Mouse (Mus musculus): ENCODE results near the gene Polr3c. TPM values are rescaled to one million over a fixed set of nuclear protein-coding genes. Genes with fewer than 3 reads are reported as not detected.
A peak's percentile ranks its signal among the peaks of the same experiment; 100 is the strongest.

Gene Polr3c
- polyA plus RNA-seq, 1 experiment from 2014 or later = 38.1 TPM

DNA sequence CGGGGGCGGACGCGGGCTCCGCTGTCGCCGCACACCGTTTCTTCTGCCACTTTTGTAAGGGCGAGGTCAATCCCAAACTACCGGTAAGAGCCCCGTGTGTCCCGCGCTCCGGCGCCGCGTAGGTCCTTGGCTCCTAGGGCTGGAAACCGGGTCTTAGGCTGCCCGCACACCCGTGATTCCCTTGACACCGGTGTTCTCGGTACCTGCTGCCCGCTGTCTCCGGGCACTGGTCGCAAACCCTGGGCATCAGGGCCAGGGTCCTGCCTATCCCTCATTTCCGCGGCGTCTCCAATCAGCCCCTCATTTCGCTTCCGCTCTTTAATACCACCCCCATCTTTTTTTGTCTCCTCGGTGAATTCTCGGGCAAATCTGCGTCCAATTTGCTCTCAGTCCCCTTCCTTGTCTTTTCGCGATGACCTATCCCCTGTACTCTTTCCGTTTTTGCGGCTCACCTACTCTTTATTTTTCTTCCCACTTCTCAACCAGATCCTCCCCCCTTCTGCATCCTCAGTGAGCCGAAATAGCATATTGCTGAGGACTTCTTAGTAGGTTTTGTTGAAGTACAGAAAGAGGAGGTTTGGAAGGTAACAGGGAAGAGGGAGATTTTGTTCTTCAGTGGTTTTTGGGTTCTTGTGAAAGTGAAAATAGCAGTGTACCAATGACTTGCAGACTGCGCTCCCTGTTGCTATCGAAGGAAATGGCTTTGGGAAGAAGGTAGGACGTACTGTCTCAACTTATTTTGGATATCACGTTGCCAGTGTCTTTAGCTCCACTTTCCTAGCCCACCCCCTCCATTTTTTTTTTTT, 603 bp upstream of the Polr3c start:
- no peaks in the 10 kb centered on the region for H3K27me3 ChIP-seq (ENCODE audit: control insufficient read depth, insufficient read depth, low read length)
- H3K27ac ChIP-seq (ENCODE audit: low read depth, low read length) = peak overlapping the region; percentile 31
- peak overlapping the region; percentile 62 for H3K9ac ChIP-seq (ENCODE audit: low read depth, low read length)
- H3K4me1 ChIP-seq (replicated peaks; ENCODE audit: control insufficient read depth, insufficient read depth, low read length) = no peaks in the 10 kb centered on the region
- H3K9me3 ChIP-seq (ENCODE audit: control insufficient read depth, low read length) = no peaks in the 10 kb centered on the region
- H3K4me2 ChIP-seq (replicated peaks; ENCODE audit: low read depth, low read length) = peak overlapping the region; percentile 67
- DNase-seq (ENCODE audit: low spot score) (no peak), ATAC-seq (ENCODE audit: low FRiP score) (peak; percentile 69)
- peak overlapping the region; percentile 59 for H3K4me3 ChIP-seq (ENCODE audit: low read depth, low read length)
- 1% methylated on average over 40 of the region's 42 CpGs for WGBS
- no peaks in the 10 kb centered on the region for H3K36me3 ChIP-seq (ENCODE audit: control insufficient read depth, insufficient read depth, low read length)

GRCm38 (mm10) chr3:96719173-96719572, 8.3 kb downstream of the Polr3c start:
- 35% methylated on average over 14 of the region's 14 CpGs for WGBS
- H3K36me3 ChIP-seq (ENCODE audit: control insufficient read depth, insufficient read depth, low read length) = peaks cover 8% of the 10 kb centered on the region; the same call in 1 of the 2 replicates
- H3K4me3 ChIP-seq (ENCODE audit: low read depth, low read length) = no peak overlapping the region
- no peaks in the 10 kb centered on the region for H3K4me1 ChIP-seq (replicated peaks; ENCODE audit: control insufficient read depth, insufficient read depth, low read length)
- H3K9ac ChIP-seq (ENCODE audit: low read depth, low read length) = no peak overlapping the region
- H3K27ac ChIP-seq (ENCODE audit: low read depth, low read length) = no peak overlapping the region
- no peak overlapping the region for H3K4me2 ChIP-seq (replicated peaks; ENCODE audit: low read depth, low read length)
- no peaks in the 10 kb centered on the region for H3K9me3 ChIP-seq (ENCODE audit: control insufficient read depth, low read length)
- DNase-seq (ENCODE audit: low spot score) (peak; percentile 58), ATAC-seq (ENCODE audit: low FRiP score) (no peak)
- H3K27me3 ChIP-seq (ENCODE audit: control insufficient read depth, insufficient read depth, low read length) = no peaks in the 10 kb centered on the region

DNA sequence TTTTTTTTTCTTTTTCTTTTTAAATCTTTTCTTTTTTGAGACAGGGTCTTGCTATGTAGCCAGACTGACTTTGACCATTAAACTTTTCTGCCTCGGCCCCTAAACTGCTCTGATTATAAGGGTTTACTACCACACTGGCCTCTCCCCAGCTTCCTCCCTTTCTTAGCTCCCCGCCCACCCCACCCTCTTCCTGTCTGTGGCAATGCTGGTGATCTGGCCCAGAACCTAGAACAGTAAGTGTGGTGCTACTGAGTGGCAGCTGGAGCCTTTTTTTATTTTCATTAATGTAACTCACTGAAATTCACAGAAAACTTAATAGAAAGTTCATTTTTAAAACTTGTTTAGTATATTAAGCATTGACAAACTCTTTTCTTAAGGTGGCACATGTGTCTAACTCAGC, 11.6 kb downstream of the Polr3c start:
- Histone ChIP-seq H3K4me1 (replicated peaks; ENCODE audit: control insufficient read depth, insufficient read depth, low read length) (no peaks in the 10 kb centered on the region), H3K4me3 (ENCODE audit: low read depth, low read length) (no peak overlapping the region), H3K27ac (ENCODE audit: low read depth, low read length) (no peak overlapping the region), H3K36me3 (ENCODE audit: control insufficient read depth, insufficient read depth, low read length) (peaks cover 9% of the 10 kb centered on the region; the same call in 1 of the 2 replicates), H3K4me2 (replicated peaks; ENCODE audit: low read depth, low read length) (no peak overlapping the region), H3K9ac (ENCODE audit: low read depth, low read length) (no peak overlapping the region), H3K9me3 (ENCODE audit: control insufficient read depth, low read length) (no peaks in the 10 kb centered on the region), H3K27me3 (ENCODE audit: control insufficient read depth, insufficient read depth, low read length) (no peaks in the 10 kb centered on the region)
- DNase-seq (ENCODE audit: low spot score) (no peak), ATAC-seq (ENCODE audit: low FRiP score) (no peak)
- 73% methylated on average over 2 of the region's 2 CpGs for WGBS

DNA sequence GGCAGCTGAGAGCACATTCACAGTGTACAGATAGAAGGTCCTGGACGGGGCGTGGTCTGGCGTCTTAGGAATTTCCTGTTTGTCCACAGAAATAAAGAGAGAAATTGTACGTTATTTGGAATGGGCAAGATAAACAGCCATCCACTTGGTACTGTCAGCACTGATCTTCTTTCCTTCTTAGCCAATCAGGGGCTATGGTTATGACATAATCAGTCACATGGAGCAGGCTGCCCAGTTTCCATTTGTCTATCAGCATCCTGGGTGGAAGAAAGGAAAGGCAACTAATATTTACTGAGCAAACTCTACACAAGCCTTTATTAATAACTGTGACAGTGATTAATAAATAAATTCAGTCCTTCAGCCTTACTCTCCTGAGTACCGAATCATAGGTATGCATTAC, 13.1 kb downstream of the Polr3c start:
- H3K36me3 ChIP-seq (ENCODE audit: control insufficient read depth, insufficient read depth, low read length) = peaks cover 9% of the 10 kb centered on the region; the same call in 1 of the 2 replicates

GRCm38 (mm10) chr3:96708684-96709064, 18.8 kb downstream of the Polr3c start:
- Histone ChIP-seq H3K9ac (ENCODE audit: low read depth, low read length) (no peak overlapping the region), H3K27ac (ENCODE audit: low read depth, low read length) (no peak overlapping the region), H3K36me3 (ENCODE audit: control insufficient read depth, insufficient read depth, low read length) (0 out of 2 replicates have a peak, but pooled peaks cover 9% of the 10 kb centered on the region), H3K4me1 (replicated peaks; ENCODE audit: control insufficient read depth, insufficient read depth, low read length) (no peaks in the 10 kb centered on the region), H3K27me3 (ENCODE audit: control insufficient read depth, insufficient read depth, low read length) (no peaks in the 10 kb centered on the region), H3K4me3 (ENCODE audit: low read depth, low read length) (no peak overlapping the region), H3K9me3 (ENCODE audit: control insufficient read depth, low read length) (no peaks in the 10 kb centered on the region), H3K4me2 (replicated peaks; ENCODE audit: low read depth, low read length) (no peak overlapping the region; the same call in 1 of the 2 replicates)
- DNase-seq (ENCODE audit: low spot score) (no peak), ATAC-seq (ENCODE audit: low FRiP score) (peak; percentile 22; the same call in 1 of the 2 replicates)
- 52% methylated on average over 2 of the region's 2 CpGs for WGBS

More for the DNA sequence above, 13.1 kb downstream of the Polr3c start:
- no peaks in the 10 kb centered on the region for H3K27me3 ChIP-seq (ENCODE audit: control insufficient read depth, insufficient read depth, low read length)
- WGBS = 82% methylated on average over 5 of the region's 5 CpGs
- no peaks in the 10 kb centered on the region for H3K4me1 ChIP-seq (replicated peaks; ENCODE audit: control insufficient read depth, insufficient read depth, low read length)
- H3K4me2 ChIP-seq (replicated peaks; ENCODE audit: low read depth, low read length) = no peak overlapping the region
- H3K9me3 ChIP-seq (ENCODE audit: control insufficient read depth, low read length) = no peaks in the 10 kb centered on the region
- H3K4me3 ChIP-seq (ENCODE audit: low read depth, low read length) = no peak overlapping the region
- DNase-seq (ENCODE audit: low spot score) (no peak), ATAC-seq (ENCODE audit: low FRiP score) (no peak)
- no peak overlapping the region for H3K27ac ChIP-seq (ENCODE audit: low read depth, low read length)
- no peak overlapping the region for H3K9ac ChIP-seq (ENCODE audit: low read depth, low read length)

DNA sequence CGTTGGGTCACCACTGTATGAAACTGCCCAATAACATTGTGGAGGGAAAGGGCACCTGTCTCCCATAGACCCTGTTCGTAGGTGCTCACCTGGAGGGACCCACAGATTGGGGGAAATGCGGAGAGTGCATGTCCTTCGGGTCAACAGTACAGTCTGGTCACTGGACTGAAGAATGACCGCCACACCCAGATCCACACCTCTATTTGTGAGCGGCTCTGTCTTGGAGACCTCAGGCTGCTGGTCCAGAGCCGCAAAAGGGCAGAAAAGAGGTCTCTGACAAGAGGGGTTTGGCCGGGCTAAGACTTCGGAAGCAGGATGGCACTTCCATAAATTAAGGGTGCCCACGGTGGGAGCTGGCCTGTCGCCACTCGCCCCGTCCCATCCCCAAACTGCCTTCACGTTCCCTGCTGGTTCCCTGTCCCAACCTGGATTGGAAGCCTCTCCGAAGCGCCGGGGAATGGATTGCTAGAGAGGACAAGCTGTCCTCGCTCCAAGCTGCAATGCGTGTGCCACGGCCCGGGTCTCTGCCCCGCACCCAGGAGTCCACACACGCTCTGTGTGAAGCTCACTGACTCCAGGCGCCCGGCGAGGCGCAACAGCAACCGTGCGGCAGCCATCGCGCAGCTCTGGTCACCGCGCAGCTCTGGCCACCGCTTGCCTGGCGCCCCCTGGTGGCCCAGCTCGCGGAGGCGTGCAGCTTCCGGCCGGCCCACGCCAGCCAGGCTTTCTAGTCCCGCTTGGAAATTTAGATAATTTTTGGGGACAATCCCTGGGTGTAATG, 19.3 kb downstream of the Polr3c start, which contains the start of gene Nudt17:
TSS of gene Nudt17 (minus strand) at position 660 of the 781 bp plus-strand sequence.
- H3K4me2 ChIP-seq (replicated peaks; ENCODE audit: low read depth, low read length) = peak within 1 kb of the TSS; percentile 89
- peak within 1 kb of the TSS; percentile 43 for H3K4me3 ChIP-seq (ENCODE audit: low read depth, low read length)
- H3K36me3 ChIP-seq (ENCODE audit: control insufficient read depth, insufficient read depth, low read length) = 0 out of 2 replicates have a peak, but pooled peaks cover 4% of the 10 kb centered on the region
- peak; percentile 92 for DNase-seq (ENCODE audit: low spot score)
- no peaks in the 10 kb centered on the region for H3K9me3 ChIP-seq (ENCODE audit: control insufficient read depth, low read length)
- H3K9ac ChIP-seq (ENCODE audit: low read depth, low read length) = peak within 1 kb of the TSS; percentile 77
- no peaks in the 10 kb centered on the region for H3K4me1 ChIP-seq (replicated peaks; ENCODE audit: control insufficient read depth, insufficient read depth, low read length)
- no peaks in the 10 kb centered on the region for H3K27me3 ChIP-seq (ENCODE audit: control insufficient read depth, insufficient read depth, low read length)
- 6% methylated on average over 42 of the region's 42 CpGs for WGBS
- H3K27ac ChIP-seq (ENCODE audit: low read depth, low read length) = no peak within 1 kb of the TSS
- ATAC-seq (ENCODE audit: low FRiP score) = peak; percentile 89

GRCm38 (mm10) chr3:96706984-96707383, 20.4 kb downstream of the Polr3c start:
- H3K27me3 ChIP-seq (ENCODE audit: control insufficient read depth, insufficient read depth, low read length) = no peaks in the 10 kb centered on the region
- no peaks in the 10 kb centered on the region for H3K4me1 ChIP-seq (replicated peaks; ENCODE audit: control insufficient read depth, insufficient read depth, low read length)
- 77% methylated on average over 7 of the region's 7 CpGs for WGBS
- ATAC-seq (ENCODE audit: low FRiP score) (no peak), DNase-seq (ENCODE audit: low spot score) (no peak)
- H3K4me2 ChIP-seq (replicated peaks; ENCODE audit: low read depth, low read length) = no peak overlapping the region
- no peak overlapping the region for H3K4me3 ChIP-seq (ENCODE audit: low read depth, low read length)
- 0 out of 2 replicates have a peak, but pooled peaks cover 4% of the 10 kb centered on the region for H3K36me3 ChIP-seq (ENCODE audit: control insufficient read depth, insufficient read depth, low read length)
- H3K9me3 ChIP-seq (ENCODE audit: control insufficient read depth, low read length) = no peaks in the 10 kb centered on the region
- no peak overlapping the region for H3K27ac ChIP-seq (ENCODE audit: low read depth, low read length)
- H3K9ac ChIP-seq (ENCODE audit: low read depth, low read length) = no peak overlapping the region

DNA sequence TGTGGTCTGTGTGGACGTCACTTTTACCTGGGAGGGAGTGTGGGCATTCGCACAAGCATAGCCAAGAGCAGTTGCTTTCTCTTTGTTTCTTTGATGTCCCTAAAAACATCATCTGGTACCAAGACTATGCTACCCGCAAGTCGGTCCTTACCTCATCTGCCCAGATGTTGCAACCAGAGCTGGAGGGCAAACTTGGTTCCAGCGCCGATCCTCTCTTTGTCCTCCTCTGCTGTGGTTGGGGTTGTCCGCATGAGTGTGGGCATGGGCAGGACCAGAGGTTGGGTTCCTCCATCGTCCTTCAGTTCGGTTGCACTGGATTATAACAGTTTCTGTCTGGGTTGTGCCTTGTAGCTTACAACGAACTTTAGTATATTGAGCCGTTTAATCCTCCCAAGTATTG, 21.2 kb downstream of the Polr3c start:
- Histone ChIP-seq H3K9ac (ENCODE audit: low read depth, low read length) (no peak overlapping the region), H3K9me3 (ENCODE audit: control insufficient read depth, low read length) (no peaks in the 10 kb centered on the region), H3K4me1 (replicated peaks; ENCODE audit: control insufficient read depth, insufficient read depth, low read length) (no peaks in the 10 kb centered on the region), H3K27ac (ENCODE audit: low read depth, low read length) (no peak overlapping the region), H3K4me3 (ENCODE audit: low read depth, low read length) (no peak overlapping the region), H3K36me3 (ENCODE audit: control insufficient read depth, insufficient read depth, low read length) (0 out of 2 replicates have a peak, but pooled peaks cover 4% of the 10 kb centered on the region), H3K4me2 (replicated peaks; ENCODE audit: low read depth, low read length) (no peak overlapping the region), H3K27me3 (ENCODE audit: control insufficient read depth, insufficient read depth, low read length) (no peaks in the 10 kb centered on the region)
- DNase-seq (ENCODE audit: low spot score) (no peak), ATAC-seq (ENCODE audit: low FRiP score) (no peak)
- 93% methylated on average over 11 of the region's 11 CpGs for WGBS

Data from hindbrain, embryonic 11.5 days (tissue).